Mouse (Mus musculus) cerebellum, adult 2 months (tissue): ENCODE results near the gene Tmem9b.

Experiments
- CTCF ChIP-seq: fragments of 200-500 bp; IDR thresholded peaks from 2 replicates; pipeline ENCODE4 v1.5.1; 2011; ENCODE audit warnings: low read depth, mild to moderate bottlenecking, control low read depth, low read length, moderate library complexity, borderline replicate concordance; ENCODE audit not compliant: insufficient read depth
- POLR2A ChIP-seq: fragments of 200-500 bp; IDR thresholded peaks from 2 replicates; pipeline ENCODE4 v1.6.1; 2011; ENCODE audit warnings: low read length, control low read depth, borderline replicate concordance; ENCODE audit not compliant: insufficient read depth

DNA sequence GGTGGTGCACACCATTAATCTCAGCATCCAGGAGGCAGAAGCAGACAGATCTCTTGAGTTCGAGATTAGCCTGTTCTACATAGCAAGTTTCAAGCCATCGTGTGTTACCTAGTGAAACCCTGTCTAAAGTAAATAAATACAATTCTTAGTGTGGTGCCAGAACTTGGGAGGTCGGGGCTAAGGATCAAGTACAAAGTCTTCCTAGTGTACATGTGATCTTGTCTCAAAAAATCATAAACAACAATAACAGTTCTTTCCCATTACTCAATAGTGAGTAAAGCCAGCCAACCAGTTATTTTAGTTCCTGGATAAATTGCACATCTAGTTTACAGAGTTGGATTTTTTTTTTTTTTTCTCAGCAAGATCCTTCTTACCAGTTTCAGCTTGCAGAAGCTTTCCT is 48.2 kb downstream of the Tmem9b start:
- no peak for TF ChIP-seq POLR2A
- no peak for TF ChIP-seq CTCF
